In the genomic region with DNA sequence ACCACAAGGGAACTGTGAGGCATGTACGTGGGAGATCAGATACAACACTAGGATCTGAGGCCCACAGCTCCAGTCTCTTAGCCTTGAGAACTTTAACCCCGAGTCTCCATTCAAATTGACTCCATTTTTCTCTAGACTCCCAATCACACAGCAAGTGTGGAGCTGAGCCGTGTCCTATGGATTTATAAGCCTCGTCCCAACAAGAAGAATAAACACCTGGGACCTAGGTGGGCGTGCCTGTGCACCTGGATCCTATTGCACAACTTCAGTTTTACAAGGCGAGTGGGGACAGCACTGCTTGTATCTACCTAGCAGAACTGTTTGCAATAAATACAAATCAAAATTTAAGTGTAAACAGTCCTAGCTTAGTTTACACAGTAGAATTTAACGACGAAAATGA, we compare ENCODE assay signal across 8 mouse cellular contexts. TPM values are rescaled to one million over a fixed set of nuclear protein-coding genes. Genes with fewer than 3 reads are reported as not detected.
DNase-seq lines count a peak whose midpoint lies in the region; ATAC-seq lines count a peak whose summit lies in the region.

No protein-coding gene starts in this region.

- H3K9me3 ChIP-seq in neural tube, embryonic 11.5 days (ENCODE audit: control insufficient read depth, low read length) = no peaks in the 10 kb centered on the region
- no peaks in the 10 kb centered on the region for H3K9me3 ChIP-seq in limb, embryonic 15.5 days

- 23% methylated on average over 8 of the region's 8 CpGs for WGBS in neural tube, embryonic 11.5 days
- WGBS in limb, embryonic 15.5 days = 16% methylated on average over 8 of the region's 8 CpGs

- no peak for ATAC-seq in neural tube, embryonic 11.5 days (ENCODE audit: insufficient read depth, low FRiP score, low TSS enrichment)
- ATAC-seq in limb, embryonic 15.5 days (ENCODE audit: insufficient number of reproducible peaks, low FRiP score, low TSS enrichment, low read depth) = no peak

- DNase-seq in cerebellum, adult 11 months = peak; percentile 21
- no peak for DNase-seq in cerebellum, postnatal 25 days
- DNase-seq in neural tube, embryonic 11.5 days (ENCODE audit: low spot score) = no peak
- no peak for DNase-seq in neural tube, embryonic 10.5 days (ENCODE audit: extremely low spot score, low spot score)
- DNase-seq in yolk sac, embryonic 10.5 days (ENCODE audit: low spot score) = peak; percentile 50
- DNase-seq in urinary bladder, postnatal 10 days (ENCODE audit: low spot score) = no peak
- DNase-seq in c-Kit-positive CD71-positive TER-119-positive erythroid progenitor cells, embryonic 14.5 days (ENCODE audit: low spot score) = no peak

- H3K27ac ChIP-seq in neural tube, embryonic 11.5 days (ENCODE audit: low read depth, low read length) = no peak overlapping the region; the same call in 1 of the 2 replicates
- peak overlapping the region; percentile 93 for H3K27ac ChIP-seq in limb, embryonic 15.5 days

- peaks cover 9% of the 10 kb centered on the region for H3K4me1 ChIP-seq in neural tube, embryonic 11.5 days (ENCODE audit: control insufficient read depth, insufficient read depth, low read length)
- peaks cover 18% of the 10 kb centered on the region for H3K4me1 ChIP-seq in limb, embryonic 15.5 days

- H3K4me3 ChIP-seq in neural tube, embryonic 11.5 days (ENCODE audit: low read depth, low read length) = peak overlapping the region; percentile 55
- H3K4me3 ChIP-seq in limb, embryonic 15.5 days = peak overlapping the region; percentile 74

- peak overlapping the region; percentile 83 for H3K4me2 ChIP-seq in neural tube, embryonic 11.5 days (ENCODE audit: low read depth)
- peak overlapping the region; percentile 72 for H3K4me2 ChIP-seq in limb, embryonic 15.5 days

- H3K36me3 ChIP-seq in neural tube, embryonic 11.5 days (ENCODE audit: control insufficient read depth, insufficient read depth, low read length) = peaks cover 13% of the 10 kb centered on the region
- peaks cover 56% of the 10 kb centered on the region for H3K36me3 ChIP-seq in limb, embryonic 15.5 days

- H3K27me3 ChIP-seq in neural tube, embryonic 11.5 days (ENCODE audit: control insufficient read depth, insufficient read depth, low read length) = no peaks in the 10 kb centered on the region
- H3K27me3 ChIP-seq in limb, embryonic 15.5 days = no peaks in the 10 kb centered on the region

- H3K9ac ChIP-seq in neural tube, embryonic 11.5 days (ENCODE audit: low read length) = peak overlapping the region; percentile 70
- H3K9ac ChIP-seq in limb, embryonic 15.5 days = peak overlapping the region; percentile 51

RNA-seq across cellular contexts. Expression of gene Rccd1, which starts 0.9 kb away (rescaled TPM):
- 12.0 and 12.8 TPM in 2 replicates for polyA plus RNA-seq in neural tube, embryonic 11.5 days (2014; fragmentation: Nextera tagmentation; extraction: Ambion mirVana)
- 8.0 and 9.5 TPM in 2 replicates for polyA plus RNA-seq in limb, embryonic 15.5 days (2015; fragmentation: Nextera tagmentation; extraction: Ambion mirVana)

RNA-seq across cellular contexts. Expression of gene Unc45a, which starts 17.5 kb away (rescaled TPM):
- 36.2 and 36.8 TPM in 2 replicates for polyA plus RNA-seq in neural tube, embryonic 11.5 days (2014; fragmentation: Nextera tagmentation; extraction: Ambion mirVana)
- 51.4 and 51.7 TPM in 2 replicates for polyA plus RNA-seq in limb, embryonic 15.5 days (2015; fragmentation: Nextera tagmentation; extraction: Ambion mirVana)

RNA-seq across cellular contexts. Expression of gene Hddc3, which starts 19.6 kb away (rescaled TPM):
- polyA plus RNA-seq in neural tube, embryonic 11.5 days (2014; fragmentation: Nextera tagmentation; extraction: Ambion mirVana) = 22.1 and 26.3 TPM in 2 replicates
- 18.4 and 19.4 TPM in 2 replicates for polyA plus RNA-seq in limb, embryonic 15.5 days (2015; fragmentation: Nextera tagmentation; extraction: Ambion mirVana)

RNA-seq across cellular contexts. Expression of gene Prc1, which starts 29.1 kb away (rescaled TPM):
- 179 and 183 TPM in 2 replicates for polyA plus RNA-seq in neural tube, embryonic 11.5 days (2014; fragmentation: Nextera tagmentation; extraction: Ambion mirVana)
- polyA plus RNA-seq in limb, embryonic 15.5 days (2015; fragmentation: Nextera tagmentation; extraction: Ambion mirVana) = 103 and 116 TPM in 2 replicates

RNA-seq across cellular contexts. Expression of gene Man2a2, which starts 47.8 kb away (rescaled TPM):
- 9.7 and 11.2 TPM in 2 replicates for polyA plus RNA-seq in neural tube, embryonic 11.5 days (2014; fragmentation: Nextera tagmentation; extraction: Ambion mirVana)
- polyA plus RNA-seq in limb, embryonic 15.5 days (2015; fragmentation: Nextera tagmentation; extraction: Ambion mirVana) = 15.7 and 17.6 TPM in 2 replicates

Comparison
In these comparisons a context has a peak if more than half of its experiments do, and no peak if none do; other contexts are left out.
1. DNase-seq: peak in cerebellum, adult 11 months (single experiment) and yolk sac, embryonic 10.5 days (single experiment); none in cerebellum, postnatal 25 days (0 of 2), neural tube, embryonic 11.5 days (single experiment), neural tube, embryonic 10.5 days (single experiment), urinary bladder, postnatal 10 days (single experiment) and c-Kit-positive CD71-positive TER-119-positive erythroid progenitor cells, embryonic 14.5 days (single experiment).